Mouse (Mus musculus) stomach, embryonic 14.5 days (tissue): ENCODE results near the gene Tmem39a. TPM values are rescaled to one million over a fixed set of nuclear protein-coding genes. Genes with fewer than 3 reads are reported as not detected.

Experiments used
- ATAC-seq: fragments of 200-750 bp; cut with Nextera tagmentation; 2 replicates; pipeline ENCODE4 v1.8.0; 2017; ENCODE audit warnings: low read depth, moderate TSS enrichment; ENCODE audit not compliant: insufficient number of reproducible peaks, insufficient read depth, low FRiP score
- H3K27ac ChIP-seq: fragments of 300-500 bp; sonication (generic); 2 replicates; pipeline ENCODE4 v1.5.1; 2014; ENCODE audit warnings: mild to moderate bottlenecking, low read length, moderate library complexity, mixed read lengths
- H3K27me3 ChIP-seq: fragments of 300-500 bp; sonication (generic); 2 replicates; pipeline ENCODE4 v1.6.1; 2014; ENCODE audit warnings: low read length, control low read depth, mixed read lengths; ENCODE audit not compliant: control insufficient read depth, insufficient read depth
- H3K36me3 ChIP-seq: fragments of 300-500 bp; sonication (generic); 2 replicates; pipeline ENCODE4 v1.6.1; 2014; ENCODE audit warnings: mild to moderate bottlenecking, control low read depth, low read length, moderate library complexity, mixed read lengths; ENCODE audit not compliant: control insufficient read depth, insufficient read depth
- H3K4me1 ChIP-seq: fragments of 300-500 bp; sonication (generic); 2 replicates; pipeline ENCODE4 v1.6.1; 2014; ENCODE audit warnings: low read length, control low read depth, mixed read lengths; ENCODE audit not compliant: control insufficient read depth, insufficient read depth
- H3K4me2 ChIP-seq: fragments of 300-500 bp; sonication (generic); replicated peaks from 2 replicates; pipeline ENCODE4 v1.6.1; 2014; ENCODE audit warnings: low read depth, low read length, control low read depth
- H3K4me3 ChIP-seq: fragments of 300-500 bp; sonication (generic); 2 replicates; pipeline ENCODE4 v1.5.1; 2014; ENCODE audit warnings: low read depth, low read length, control low read depth
- H3K9ac ChIP-seq: fragments of 300-500 bp; sonication (generic); replicated peaks from 2 replicates; pipeline ENCODE4 v1.6.1; 2014; ENCODE audit warnings: low read depth, mild to moderate bottlenecking, control low read depth, low read length, moderate library complexity, mixed read lengths
- H3K9me3 ChIP-seq: fragments of 300-500 bp; sonication (generic); 2 replicates; pipeline ENCODE4 v1.6.1; 2016; ENCODE audit warnings: low read depth, low read length, control low read depth; ENCODE audit not compliant: control insufficient read depth
- WGBS: fragments of 180-500 bp; shearing (Covaris S2); extraction: QIAGEN DNeasy Blood & Tissue Kit; methylation state at CpG from one replicate; pipeline ENCODE4 v1.1.7; 2014; 5-methylcytosine and 5-hydroxymethylcytosine counted together
- polyA plus RNA-seq: library from polyadenylated mRNA; unstranded; fragments of >200 nt; fragmentation: Nextera tagmentation; extraction: Ambion mirVana; gene quantifications from 2 replicates; pipeline ENCODE4 v1.2.1, GENCODE M21; 2014

Tmem39a gene
- polyA plus RNA-seq, 1 experiment from 2014 or later = 119 TPM

DNA sequence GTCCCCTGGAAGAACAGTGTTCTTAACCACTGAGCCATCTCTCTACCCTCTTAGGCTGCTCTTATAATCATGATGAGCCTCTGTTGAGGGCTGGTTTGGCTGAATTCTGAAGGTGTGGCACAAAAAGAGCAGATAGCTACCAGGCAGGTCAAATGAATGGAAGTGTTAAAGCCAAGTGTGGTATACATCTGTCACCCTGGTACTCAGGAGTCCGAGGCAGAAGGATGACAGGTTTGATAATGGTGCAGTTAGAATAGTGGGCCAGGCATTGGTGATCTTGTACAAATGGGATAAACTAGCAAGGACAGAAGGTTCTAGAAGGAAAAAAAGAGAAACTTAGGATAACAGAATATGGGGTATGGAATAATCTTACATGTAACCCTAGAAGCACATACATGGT lies 35.9 kb downstream of the Tmem39a start:
- H3K27ac ChIP-seq = no peak overlapping the region

GRCm38 (mm10) chr16:38596099-38596498 lies 37.6 kb downstream of the Tmem39a start:
- 86% methylated on average over 2 of the region's 2 CpGs for WGBS
- H3K9me3 ChIP-seq = no peaks in the 10 kb centered on the region
- no peak overlapping the region for H3K27ac ChIP-seq
- peaks cover 12% of the 10 kb centered on the region for H3K36me3 ChIP-seq
- H3K27me3 ChIP-seq = no peaks in the 10 kb centered on the region
- no peak overlapping the region for H3K4me3 ChIP-seq
- H3K4me2 ChIP-seq = no peak overlapping the region
- ATAC-seq = no peak
- no peaks in the 10 kb centered on the region for H3K4me1 ChIP-seq
- no peak overlapping the region for H3K9ac ChIP-seq

More for the DNA sequence above, 35.9 kb downstream of the Tmem39a start:
- no peak for ATAC-seq
- Histone ChIP-seq H3K9me3 (no peaks in the 10 kb centered on the region), H3K27me3 (no peaks in the 10 kb centered on the region), H3K4me1 (no peaks in the 10 kb centered on the region), H3K36me3 (peaks cover 19% of the 10 kb centered on the region), H3K9ac (no peak overlapping the region), H3K4me2 (no peak overlapping the region), H3K4me3 (no peak overlapping the region)
- 78% methylated on average over 1 of the region's 1 CpGs for WGBS

DNA sequence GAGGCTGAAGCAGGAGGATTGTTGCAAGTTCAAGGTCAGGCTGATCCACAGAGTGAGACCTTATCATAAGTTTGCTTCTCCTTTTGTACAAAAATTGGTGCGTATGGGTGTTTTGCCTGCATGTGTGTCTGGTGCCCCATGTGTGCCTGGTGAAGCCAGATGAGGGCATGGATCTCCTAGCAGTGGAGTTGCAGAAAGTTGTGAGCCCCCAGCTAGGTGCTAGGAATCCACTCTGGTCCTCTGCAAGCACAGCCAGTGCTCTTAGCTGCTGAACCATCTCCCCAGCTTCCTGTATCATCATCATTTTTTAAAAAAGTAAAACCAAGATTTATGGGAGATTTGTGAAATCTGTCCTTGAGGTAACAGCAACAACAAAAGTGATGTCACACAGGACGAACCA lies 38.2 kb downstream of the Tmem39a start:
- Histone ChIP-seq H3K9me3 (no peaks in the 10 kb centered on the region), H3K27ac (no peak overlapping the region), H3K36me3 (peaks cover 8% of the 10 kb centered on the region), H3K4me1 (no peaks in the 10 kb centered on the region), H3K27me3 (no peaks in the 10 kb centered on the region), H3K9ac (no peak overlapping the region), H3K4me3 (no peak overlapping the region), H3K4me2 (no peak overlapping the region)
- WGBS = 89% methylated on average over 2 of the region's 2 CpGs
- ATAC-seq = no peak

GRCm38 (mm10) chr16:38598986-38599680 lies 40.6 kb downstream of the Tmem39a start:
- WGBS = 67% methylated on average over 11 of the region's 11 CpGs
- H3K4me1 ChIP-seq = no peaks in the 10 kb centered on the region
- H3K27me3 ChIP-seq = no peaks in the 10 kb centered on the region
- H3K9ac ChIP-seq = no peak overlapping the region
- H3K4me2 ChIP-seq = no peak overlapping the region
- ATAC-seq = no peak
- no peaks in the 10 kb centered on the region for H3K9me3 ChIP-seq
- no peak overlapping the region for H3K4me3 ChIP-seq
- peaks cover 9% of the 10 kb centered on the region; the same call in 1 of the 2 replicates for H3K36me3 ChIP-seq
- H3K27ac ChIP-seq = no peak overlapping the region

- Histone ChIP-seq H3K36me3 (peaks cover 19% of the 10 kb centered on the region), H3K9ac (no peak overlapping the region), H3K9me3 (no peaks in the 10 kb centered on the region), H3K27ac (no peak overlapping the region), H3K4me1 (no peaks in the 10 kb centered on the region), H3K27me3 (no peaks in the 10 kb centered on the region), H3K4me2 (no peak overlapping the region), H3K4me3 (no peak overlapping the region)
- no peak for ATAC-seq
- WGBS = 41% methylated on average over 11 of the region's 11 CpGs
Measured at GRCm38 (mm10) chr16:38602989-38603804, 44.7 kb downstream of the Tmem39a start.

GRCm38 (mm10) chr16:38606509-38606908 lies 48.0 kb downstream of the Tmem39a start:
- Histone ChIP-seq H3K4me3 (no peak overlapping the region), H3K36me3 (peaks cover 31% of the 10 kb centered on the region), H3K4me2 (no peak overlapping the region), H3K9me3 (0 out of 2 replicates have a peak, but pooled peaks cover 3% of the 10 kb centered on the region), H3K4me1 (no peaks in the 10 kb centered on the region), H3K27ac (no peak overlapping the region), H3K9ac (no peak overlapping the region), H3K27me3 (no peaks in the 10 kb centered on the region)
- ATAC-seq = no peak
- WGBS = 88% methylated on average over 7 of the region's 7 CpGs

GRCm38 (mm10) chr16:38608687-38609086 lies 50.2 kb downstream of the Tmem39a start:
- H3K36me3 ChIP-seq = peaks cover 23% of the 10 kb centered on the region
- 74% methylated on average over 12 of the region's 12 CpGs for WGBS

DNA sequence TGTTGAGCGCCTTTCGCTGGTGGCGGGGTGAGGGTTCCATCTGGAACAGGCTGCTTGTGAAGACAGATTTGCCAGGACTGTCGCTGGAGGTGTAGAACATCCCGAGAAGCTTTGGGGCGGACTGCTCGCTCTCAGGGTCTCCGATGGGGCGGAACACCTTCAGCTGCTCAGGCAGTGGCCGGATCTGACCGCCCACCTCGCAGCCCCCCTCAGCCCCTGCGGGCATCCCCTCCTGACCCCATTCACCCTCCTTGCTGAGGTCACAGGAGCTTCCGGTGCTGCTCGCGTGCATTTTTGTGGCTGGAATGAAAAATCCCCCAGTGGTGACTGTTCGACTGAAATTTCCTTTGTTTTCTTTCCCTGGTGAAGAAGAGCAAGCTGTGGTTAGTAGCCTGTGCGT lies 50.6 kb downstream of the Tmem39a start:
- no peak for ATAC-seq
- Histone ChIP-seq H3K27ac (no peak overlapping the region), H3K4me3 (no peak overlapping the region), H3K27me3 (no peaks in the 10 kb centered on the region), H3K36me3 (peaks cover 22% of the 10 kb centered on the region), H3K4me1 (no peaks in the 10 kb centered on the region), H3K9me3 (0 out of 2 replicates have a peak, but pooled peaks cover 3% of the 10 kb centered on the region), H3K9ac (no peak overlapping the region), H3K4me2 (no peak overlapping the region)
- WGBS = 70% methylated on average over 18 of the region's 18 CpGs

More at GRCm38 (mm10) chr16:38608687-38609086, 50.2 kb downstream of the Tmem39a start:
- Histone ChIP-seq H3K9ac (no peak overlapping the region), H3K4me1 (no peaks in the 10 kb centered on the region), H3K27me3 (no peaks in the 10 kb centered on the region), H3K4me2 (no peak overlapping the region), H3K27ac (no peak overlapping the region), H3K9me3 (0 out of 2 replicates have a peak, but pooled peaks cover 3% of the 10 kb centered on the region), H3K4me3 (no peak overlapping the region)
- ATAC-seq = no peak
